Mouse (Mus musculus): Measurements from ENCODE around the gene Elof1.
A peak's percentile ranks its signal among the peaks of the same experiment; 100 is the strongest.

The Elof1 gene

GRCm38 (mm10) chr9:22136765-22137547 is 20.0 kb upstream of the Elof1 start:
- DNase-seq (ENCODE audit: extremely low read depth, low read depth): no peak

GRCm38 (mm10) chr9:22135644-22136390 is 18.8 kb upstream of the Elof1 start, which contains the start of gene Acp5:
TSS of gene Acp5 (minus strand) at chr9:22135711.
- peak; percentile 58 for DNase-seq (ENCODE audit: extremely low read depth, low read depth)

- no peak for DNase-seq (ENCODE audit: extremely low read depth, low read depth)
Measured at GRCm38 (mm10) chr9:22134988-22135643, 18.1 kb upstream of the Elof1 start.

- DNase-seq (ENCODE audit: extremely low read depth, low read depth): no peak
Measured at GRCm38 (mm10) chr9:22134246-22134890, 17.4 kb upstream of the Elof1 start.

- no peak for DNase-seq (ENCODE audit: extremely low read depth, low read depth)
Measured at GRCm38 (mm10) chr9:22132220-22132619, 15.2 kb upstream of the Elof1 start.

GRCm38 (mm10) chr9:22131226-22131981 is 14.4 kb upstream of the Elof1 start:
- DNase-seq (ENCODE audit: extremely low read depth, low read depth): no peak

- no peak for DNase-seq (ENCODE audit: extremely low read depth, low read depth)
Measured at GRCm38 (mm10) chr9:22125246-22126027, 8.5 kb upstream of the Elof1 start.

- no peak for DNase-seq (ENCODE audit: extremely low read depth, low read depth)
Measured at GRCm38 (mm10) chr9:22124169-22124568, 7.2 kb upstream of the Elof1 start.

- peak; percentile 53 for DNase-seq (ENCODE audit: extremely low read depth, low read depth)
Measured at GRCm38 (mm10) chr9:22123069-22123609, 6.2 kb upstream of the Elof1 start.

- DNase-seq (ENCODE audit: extremely low read depth, low read depth): no peak
Measured at GRCm38 (mm10) chr9:22122005-22122404, 5.0 kb upstream of the Elof1 start.

- DNase-seq (ENCODE audit: extremely low read depth, low read depth): peak; percentile 29
Measured at GRCm38 (mm10) chr9:22121545-22121944, 4.6 kb upstream of the Elof1 start.

- no peak for DNase-seq (ENCODE audit: extremely low read depth, low read depth)
Measured at GRCm38 (mm10) chr9:22119543-22119942, 2.6 kb upstream of the Elof1 start.

- DNase-seq (ENCODE audit: extremely low read depth, low read depth): peak; percentile 86
Measured at GRCm38 (mm10) chr9:22117754-22118456, 933 bp upstream of the Elof1 start.

- DNase-seq (ENCODE audit: extremely low read depth, low read depth): no peak
Measured at GRCm38 (mm10) chr9:22116086-22116485, 886 bp downstream of the Elof1 start.

GRCm38 (mm10) chr9:22115635-22116034 is 1.3 kb downstream of the Elof1 start:
- DNase-seq (ENCODE audit: extremely low read depth, low read depth): no peak

GRCm38 (mm10) chr9:22108194-22108593 is 8.8 kb downstream of the Elof1 start:
- DNase-seq (ENCODE audit: extremely low read depth, low read depth): no peak

- DNase-seq (ENCODE audit: extremely low read depth, low read depth): no peak
Measured at GRCm38 (mm10) chr9:22099922-22100321, 17.1 kb downstream of the Elof1 start.

GRCm38 (mm10) chr9:22098993-22099696 is 17.8 kb downstream of the Elof1 start, which contains the start of gene Cnn1:
TSS of gene Cnn1 (plus strand) at chr9:22099216.
- no peak for DNase-seq (ENCODE audit: extremely low read depth, low read depth)

All from MEL-GATA-1-ER (cell line).